Mouse (Mus musculus) spleen, postnatal 4 days (tissue): ENCODE measurements around the gene Ccdc146.

Experiments
- DNase-seq, 2 experiments: peaks; one replicate each; pipeline ENCODE4 v3.0.0; 2022; ENCODE audit warnings: low spot score in 2 of 2

Gene Ccdc146

GRCm38 (mm10) chr5:21424614-21425602, at the start of gene Ccdc146, which contains the start of gene Fam185a:
Ccdc146 (minus strand) TSS chr5:21424677.
Fam185a (plus strand) TSS chr5:21424958.
- peak; percentile 86 for DNase-seq

- DNase-seq, result no peak
Observed at GRCm38 (mm10) chr5:21468100-21468499, 43.6 kb upstream of the Ccdc146 start.

GRCm38 (mm10) chr5:21467387-21467786, 42.9 kb upstream of the Ccdc146 start:
- no peak for DNase-seq

GRCm38 (mm10) chr5:21440833-21441530, 16.5 kb upstream of the Ccdc146 start:
- no peak for DNase-seq

GRCm38 (mm10) chr5:21439446-21440110, 15.1 kb upstream of the Ccdc146 start:
- DNase-seq, result no peak

- DNase-seq, result no peak
Observed at GRCm38 (mm10) chr5:21438428-21438827, 14.0 kb upstream of the Ccdc146 start.

- no peak for DNase-seq
Observed at GRCm38 (mm10) chr5:21436471-21436975, 12.0 kb upstream of the Ccdc146 start.

- no peak for DNase-seq
Observed at GRCm38 (mm10) chr5:21434148-21434929, 9.9 kb upstream of the Ccdc146 start.

GRCm38 (mm10) chr5:21426666-21427065, 2.2 kb upstream of the Ccdc146 start:
- no peak for DNase-seq

GRCm38 (mm10) chr5:21420609-21421008, 3.9 kb downstream of the Ccdc146 start:
- no peak for DNase-seq

GRCm38 (mm10) chr5:21418613-21419012, 5.9 kb downstream of the Ccdc146 start:
- DNase-seq, result no peak

- no peak for DNase-seq
Observed at GRCm38 (mm10) chr5:21414116-21414820, 10.2 kb downstream of the Ccdc146 start.

GRCm38 (mm10) chr5:21413322-21413721, 11.2 kb downstream of the Ccdc146 start:
- no peak for DNase-seq

- no peak for DNase-seq
Observed at GRCm38 (mm10) chr5:21412056-21412455, 12.4 kb downstream of the Ccdc146 start.

- DNase-seq, result peak; percentile 35 to 70
Observed at GRCm38 (mm10) chr5:21411261-21411666, 13.2 kb downstream of the Ccdc146 start.

- DNase-seq, result no peak
Observed at GRCm38 (mm10) chr5:21395205-21395840, 29.2 kb downstream of the Ccdc146 start.

GRCm38 (mm10) chr5:21394562-21394961, 29.9 kb downstream of the Ccdc146 start:
- DNase-seq, result no peak

GRCm38 (mm10) chr5:21391616-21392384, 32.7 kb downstream of the Ccdc146 start:
- DNase-seq, result no peak

GRCm38 (mm10) chr5:21388855-21389254, 35.6 kb downstream of the Ccdc146 start:
- no peak for DNase-seq
